Mouse (Mus musculus): ENCODE data around the gene Vps25. TPM values are rescaled to one million over a fixed set of nuclear protein-coding genes. Genes with fewer than 3 reads are reported as not detected.

Gene Vps25
- 78.1 TPM for polyA plus RNA-seq (2017; shearing (Covaris generic))

GRCm38 (mm10) chr11:101253613-101254389, at the start of gene Vps25:
Gene Vps25 (plus strand): TSS chr11:101253707.

GRCm38 (mm10) chr11:101226065-101226701, 27.3 kb upstream of the Vps25 start, which contains the start of gene Ezh1:
Gene Ezh1 (minus strand): TSS chr11:101226463.

DNA sequence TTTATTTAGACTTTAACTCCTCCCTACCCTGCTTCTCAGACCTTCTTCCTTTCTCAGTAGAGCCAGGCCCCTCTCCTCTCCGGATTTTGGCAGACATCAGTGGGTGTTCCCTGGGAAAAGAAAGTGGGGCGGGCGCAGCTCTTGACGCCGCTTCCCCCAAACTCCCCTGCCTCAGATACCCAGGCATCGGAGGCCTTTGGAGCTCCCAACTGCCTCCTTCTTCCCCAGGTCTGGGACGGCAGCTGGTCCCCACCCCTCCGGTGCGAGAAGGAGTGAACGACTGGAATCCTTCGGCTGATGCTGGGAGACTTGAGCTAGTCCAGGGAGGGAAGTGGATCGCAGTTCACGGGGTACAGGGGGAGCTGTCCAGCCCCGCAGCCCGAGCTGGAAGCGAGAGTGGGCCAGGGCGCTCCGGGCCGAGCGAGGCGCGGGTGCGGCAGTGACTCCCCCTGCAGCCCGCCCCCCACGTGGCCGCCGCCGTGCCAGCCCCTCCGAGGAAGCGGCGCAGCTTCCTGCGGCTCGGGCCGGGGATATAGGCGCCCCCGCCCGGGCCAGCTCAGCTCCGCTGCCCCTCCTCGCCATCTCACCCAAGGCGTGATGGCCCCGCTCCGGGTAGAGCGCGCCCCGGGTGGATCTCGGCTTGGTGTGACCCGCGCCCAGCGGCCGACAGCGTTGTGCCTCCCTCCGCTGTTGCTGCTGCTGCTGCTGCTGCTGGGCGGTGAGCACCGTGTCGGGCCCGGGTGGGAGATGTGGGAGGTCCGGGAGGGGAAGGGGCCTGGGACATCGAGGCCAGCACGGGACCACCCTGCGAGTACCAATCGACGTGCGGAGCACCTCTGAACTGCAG, 7.4 kb upstream of the Vps25 start, which contains the start of gene Ramp2:
TSS of gene Ramp2 (plus strand) at position 174 of the 847 bp plus-strand sequence.

GRCm38 (mm10) chr11:101259948-101260825, 6.7 kb downstream of the Vps25 start, which contains the start of gene Wnk4:
Gene Wnk4 (plus strand): TSS chr11:101260567.

DNA sequence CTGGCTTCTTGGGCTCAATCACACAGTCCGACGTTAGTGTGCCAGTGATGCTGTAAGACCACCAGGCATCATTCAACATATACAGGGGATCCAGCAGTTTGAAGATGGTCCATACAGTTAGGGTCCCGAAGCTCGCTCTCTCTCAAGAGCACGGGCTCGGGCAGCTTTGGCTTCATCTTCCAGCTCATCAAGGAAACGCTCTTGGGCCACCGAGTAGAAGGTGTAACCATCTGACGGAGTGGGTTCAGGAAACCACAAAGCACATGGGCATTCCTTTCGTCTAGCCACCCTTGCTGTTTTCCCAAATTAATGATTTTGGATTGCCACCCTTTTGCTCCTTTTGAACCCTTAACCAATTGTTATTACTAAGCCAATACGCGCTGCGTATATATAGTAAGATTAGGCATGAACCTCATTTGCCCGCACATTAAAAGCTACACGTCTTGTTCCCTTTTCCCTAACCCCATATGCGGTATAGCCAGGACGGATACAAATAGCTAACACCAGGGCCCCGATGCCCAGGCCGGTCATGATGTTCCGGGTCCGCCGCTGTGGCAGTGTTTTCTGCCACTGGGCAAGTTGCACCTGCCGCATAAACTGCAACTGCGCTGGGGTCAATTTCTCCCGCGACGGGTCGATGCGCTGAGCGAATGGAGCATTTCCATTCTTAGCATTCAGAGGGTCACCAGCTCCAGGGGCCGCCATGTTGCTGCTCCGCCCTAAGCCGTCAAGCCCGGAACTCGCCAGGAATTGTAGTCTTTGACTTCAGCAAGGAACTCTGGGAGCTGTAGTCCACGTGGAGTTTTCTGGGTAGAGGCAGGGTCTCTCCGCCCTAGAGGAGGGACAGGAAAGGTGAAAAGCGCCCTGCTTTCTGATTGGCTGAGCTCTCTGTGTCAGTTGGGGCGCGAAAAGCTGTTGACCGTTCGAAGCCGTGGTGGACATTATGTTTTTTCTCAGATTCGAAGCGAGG, 25.0 kb downstream of the Vps25 start, which contains the start of the genes Cntd1 and Coa3:
TSS of gene Cntd1 (plus strand) at position 790 of the 970 bp plus-strand sequence.
TSS of gene Coa3 (minus strand) at position 892 of the 970 bp plus-strand sequence.

GRCm38 (mm10) chr11:101302004-101302798, 48.7 kb downstream of the Vps25 start, which contains the start of gene Becn1:
Gene Becn1 (minus strand): TSS chr11:101302286.

Other genes with a start within 250 kb of the Vps25 start
- gene Atp6v0a1, start 244.3 kb upstream of the Vps25 start, polyA plus RNA-seq (2017; shearing (Covaris generic)) = 1.00 TPM
- 7.1 TPM for gene Naglu, start 183.7 kb upstream of the Vps25 start, polyA plus RNA-seq (2017; shearing (Covaris generic))
- not detected for gene Hsd17b1, start 175.3 kb upstream of the Vps25 start, polyA plus RNA-seq (2017; shearing (Covaris generic))
- 7.8 TPM for gene Coasy, start 171.1 kb upstream of the Vps25 start, polyA plus RNA-seq (2017; shearing (Covaris generic))
- 56.1 TPM for gene Mlx, start 166.4 kb upstream of the Vps25 start, polyA plus RNA-seq (2017; shearing (Covaris generic))
- 4.1 TPM for gene Psmc3ip, start 158.3 kb upstream of the Vps25 start, polyA plus RNA-seq (2017; shearing (Covaris generic))
- gene Retreg3, start 133.8 kb upstream of the Vps25 start, polyA plus RNA-seq (2017; shearing (Covaris generic)) = 58.4 TPM
- 12.5 TPM for gene Tubg1, start 133.8 kb upstream of the Vps25 start, polyA plus RNA-seq (2017; shearing (Covaris generic))
- gene Tubg2, start 97.8 kb upstream of the Vps25 start, polyA plus RNA-seq (2017; shearing (Covaris generic)) = 1.1 TPM
- gene Cntnap1, start 83.2 kb upstream of the Vps25 start, polyA plus RNA-seq (2017; shearing (Covaris generic)) = 0.21 TPM
- gene Plekhh3, start 82.4 kb upstream of the Vps25 start, polyA plus RNA-seq (2017; shearing (Covaris generic)) = 0.15 TPM
- 0.94 TPM for gene Ccr10, start 78.3 kb upstream of the Vps25 start, polyA plus RNA-seq (2017; shearing (Covaris generic))
- gene Ezh1, start 27.2 kb upstream of the Vps25 start, polyA plus RNA-seq (2017; shearing (Covaris generic)) = 82.5 TPM
- gene Ramp2, start 7.7 kb upstream of the Vps25 start, polyA plus RNA-seq (2017; shearing (Covaris generic)) = not detected
- 0.62 TPM for gene Wnk4, start 6.9 kb downstream of the Vps25 start, polyA plus RNA-seq (2017; shearing (Covaris generic))
- not detected for gene Cntd1, start 25.3 kb downstream of the Vps25 start, polyA plus RNA-seq (2017; shearing (Covaris generic))
- gene Coa3, start 25.4 kb downstream of the Vps25 start, polyA plus RNA-seq (2017; shearing (Covaris generic)) = 41.6 TPM
- 194 TPM for gene Becn1, start 48.6 kb downstream of the Vps25 start, polyA plus RNA-seq (2017; shearing (Covaris generic))
- 157 TPM for gene Psme3, start 62.5 kb downstream of the Vps25 start, polyA plus RNA-seq (2017; shearing (Covaris generic))
- 3.6 TPM for gene Aoc2, start 71.4 kb downstream of the Vps25 start, polyA plus RNA-seq (2017; shearing (Covaris generic))
- gene Aoc3, start 76.9 kb downstream of the Vps25 start, polyA plus RNA-seq (2017; shearing (Covaris generic)) = not detected
- gene G6pc, start 113.9 kb downstream of the Vps25 start, polyA plus RNA-seq (2017; shearing (Covaris generic)) = not detected
- gene Aarsd1, start 163.9 kb downstream of the Vps25 start, polyA plus RNA-seq (2017; shearing (Covaris generic)) = 28.2 TPM
- gene Gm27029, start 171.1 kb downstream of the Vps25 start, polyA plus RNA-seq (2017; shearing (Covaris generic)) = 1.2 TPM
- 29.7 TPM for gene Rundc1, start 171.4 kb downstream of the Vps25 start, polyA plus RNA-seq (2017; shearing (Covaris generic))
- gene Ptges3l, start 171.6 kb downstream of the Vps25 start, polyA plus RNA-seq (2017; shearing (Covaris generic)) = 4.1 TPM
- 282 TPM for gene Rpl27, start 188.6 kb downstream of the Vps25 start, polyA plus RNA-seq (2017; shearing (Covaris generic))
- 106 TPM for gene Ifi35, start 194.7 kb downstream of the Vps25 start, polyA plus RNA-seq (2017; shearing (Covaris generic))
- gene Rnd2, start 211.3 kb downstream of the Vps25 start, polyA plus RNA-seq (2017; shearing (Covaris generic)) = 0.36 TPM
- gene Vat1, start 212.5 kb downstream of the Vps25 start, polyA plus RNA-seq (2017; shearing (Covaris generic)) = 0.80 TPM

All from effector memory CD4-positive, alpha-beta T cell, adult 5 months (primary cell).